Mouse (Mus musculus) thymus, postnatal 10 days (tissue): Measurements from ENCODE around the gene Pigt.

ENCODE experiments used
- DNase-seq, 2 experiments: peaks; one replicate each; pipeline ENCODE4 v3.0.0; 2021; ENCODE audit warnings: low spot score in 2 of 2

The Pigt gene

GRCm38 (mm10) chr2:164496847-164497690 is at the start of gene Pigt:
Pigt (plus strand) TSS chr2:164497520.
- peak; percentile 78 to 82 for DNase-seq

GRCm38 (mm10) chr2:164448140-164448539 is 49.2 kb upstream of the Pigt start:
- DNase-seq, result no peak

- no peak for DNase-seq
Observed at GRCm38 (mm10) chr2:164448921-164449320, 48.4 kb upstream of the Pigt start.

GRCm38 (mm10) chr2:164449341-164450042 is 47.8 kb upstream of the Pigt start:
- DNase-seq, result no peak

GRCm38 (mm10) chr2:164452000-164452676 is 45.2 kb upstream of the Pigt start:
- DNase-seq, result no peak

DNA sequence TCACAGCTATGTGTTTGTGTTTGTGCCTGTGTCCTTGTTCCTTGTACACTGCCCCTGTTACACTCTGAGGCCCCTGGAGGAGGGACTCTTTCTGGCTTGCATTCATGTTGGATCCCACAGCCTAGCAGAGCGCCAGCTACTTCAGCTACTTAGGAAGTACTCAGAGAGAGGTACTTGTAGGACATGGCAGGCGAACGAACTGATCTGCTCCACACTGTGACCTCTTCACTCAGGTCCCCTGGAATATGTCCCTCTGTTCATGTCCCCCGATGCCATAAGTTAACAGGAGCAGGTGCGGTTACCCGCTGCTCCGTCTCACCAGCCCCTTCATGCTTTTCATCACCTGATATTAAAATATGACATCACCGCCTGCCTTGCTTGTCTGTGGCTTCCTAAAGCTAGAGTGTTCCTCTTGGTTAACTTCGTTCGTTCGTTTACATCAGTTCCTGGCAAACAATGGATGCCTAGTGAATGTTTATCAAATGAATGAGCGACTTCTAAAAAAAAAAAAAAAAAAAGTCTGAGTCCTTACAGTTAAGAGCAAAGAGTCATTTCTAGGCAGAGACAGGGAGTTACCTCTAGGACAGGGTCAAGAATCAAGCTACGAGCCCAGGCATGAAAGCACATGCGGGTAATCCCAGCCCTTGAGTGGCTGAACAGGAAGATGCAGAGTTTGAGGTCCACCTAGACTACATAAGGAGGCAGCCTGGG is 44.1 kb upstream of the Pigt start:
- DNase-seq, result no peak

- no peak for DNase-seq
Observed at GRCm38 (mm10) chr2:164453887-164454500, 43.3 kb upstream of the Pigt start.

GRCm38 (mm10) chr2:164454846-164455245 is 42.5 kb upstream of the Pigt start:
- no peak for DNase-seq

GRCm38 (mm10) chr2:164455421-164456190 is 41.7 kb upstream of the Pigt start:
- no peak for DNase-seq

DNA sequence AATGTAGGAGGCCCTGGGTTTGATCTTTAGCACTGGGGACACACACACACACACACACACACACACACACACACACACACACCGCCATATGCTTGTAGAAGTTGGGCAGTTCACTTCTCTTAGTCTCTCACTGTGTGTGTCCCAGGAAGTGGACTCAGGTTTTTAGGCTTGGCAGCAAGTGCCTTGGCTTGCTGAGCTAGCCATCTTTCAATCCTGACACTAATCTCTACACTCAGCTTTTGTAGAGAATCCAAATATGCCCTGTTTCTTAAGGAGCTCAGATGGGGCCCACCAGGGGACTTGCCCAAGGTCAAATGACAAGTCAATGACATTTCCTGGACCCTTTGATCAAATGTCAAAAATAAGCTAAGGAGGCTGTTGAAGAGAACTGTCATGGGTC is 40.9 kb upstream of the Pigt start:
- DNase-seq, result no peak

GRCm38 (mm10) chr2:164456864-164457300 is 40.4 kb upstream of the Pigt start, which contains the start of gene Sys1:
Sys1 (plus strand) TSS chr2:164456964.
- no peak for DNase-seq

DNA sequence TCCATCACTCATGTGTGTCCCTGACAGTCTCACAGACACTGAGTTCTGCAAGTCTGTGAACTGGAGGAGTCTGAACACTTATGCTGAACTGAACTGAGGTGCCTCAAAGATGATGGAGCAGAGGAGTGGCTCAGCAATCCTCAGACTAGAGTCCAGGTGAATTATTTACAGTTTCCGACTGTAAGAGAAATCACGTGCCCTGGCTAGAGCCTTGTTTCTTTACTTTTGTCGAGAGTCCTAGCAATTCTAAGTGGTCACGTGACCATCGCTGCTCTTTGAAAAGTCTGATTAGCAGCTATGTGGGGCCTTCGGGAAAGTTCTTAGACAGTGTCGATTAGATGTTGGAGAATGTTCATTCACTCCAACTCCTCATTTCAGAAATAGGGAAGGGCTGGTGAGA is 39.4 kb upstream of the Pigt start:
- no peak for DNase-seq

GRCm38 (mm10) chr2:164458535-164458934 is 38.8 kb upstream of the Pigt start:
- DNase-seq, result no peak

DNA sequence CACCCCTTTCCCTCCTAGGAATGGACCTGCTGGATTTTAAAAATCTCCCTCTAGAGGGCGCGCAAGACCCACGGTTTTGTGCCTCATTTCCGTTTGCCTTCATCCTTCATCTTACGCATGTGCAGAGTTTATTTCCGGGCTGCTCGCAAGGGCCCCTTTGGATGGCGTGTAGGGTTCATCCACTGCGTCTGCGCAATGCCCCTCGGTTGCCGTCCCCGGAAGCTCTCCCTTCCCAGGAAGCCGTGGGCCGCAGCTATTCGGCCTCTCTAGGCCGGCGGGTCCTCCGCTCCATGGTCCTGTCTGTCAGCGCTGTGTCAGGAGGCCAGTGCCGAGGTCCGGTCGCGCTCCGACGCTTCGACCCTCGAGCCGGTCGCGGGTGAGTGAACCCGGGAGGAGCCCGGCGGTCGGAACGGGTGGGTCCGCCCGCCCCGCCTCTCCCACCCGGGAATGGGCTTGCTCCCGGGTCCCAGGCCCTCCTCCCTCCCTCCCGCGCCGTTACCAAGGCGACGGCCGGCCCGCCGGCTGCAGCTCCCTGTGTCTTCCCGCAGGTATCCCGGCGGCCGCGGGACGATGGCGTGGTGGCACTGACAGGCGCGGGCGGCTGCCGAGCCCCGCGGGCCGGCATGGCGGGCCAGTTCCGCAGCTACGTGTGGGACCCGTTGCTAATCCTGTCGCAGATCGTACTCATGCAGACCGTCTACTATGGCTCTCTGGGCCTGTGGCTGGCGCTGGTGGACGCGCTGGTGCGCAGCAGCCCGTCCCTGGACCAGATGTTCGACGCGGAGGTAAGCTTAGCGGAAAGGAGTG is 36.4 kb upstream of the Pigt start, which contains the start of gene Gm20458:
Gm20458 (plus strand) TSS at position 223 of the 807 bp plus-strand sequence.
- peak; percentile 94 to 95 for DNase-seq

- no peak for DNase-seq
Observed at GRCm38 (mm10) chr2:164465161-164465560, 32.2 kb upstream of the Pigt start.

- no peak for DNase-seq
Observed at GRCm38 (mm10) chr2:164466787-164467186, 30.5 kb upstream of the Pigt start.

DNA sequence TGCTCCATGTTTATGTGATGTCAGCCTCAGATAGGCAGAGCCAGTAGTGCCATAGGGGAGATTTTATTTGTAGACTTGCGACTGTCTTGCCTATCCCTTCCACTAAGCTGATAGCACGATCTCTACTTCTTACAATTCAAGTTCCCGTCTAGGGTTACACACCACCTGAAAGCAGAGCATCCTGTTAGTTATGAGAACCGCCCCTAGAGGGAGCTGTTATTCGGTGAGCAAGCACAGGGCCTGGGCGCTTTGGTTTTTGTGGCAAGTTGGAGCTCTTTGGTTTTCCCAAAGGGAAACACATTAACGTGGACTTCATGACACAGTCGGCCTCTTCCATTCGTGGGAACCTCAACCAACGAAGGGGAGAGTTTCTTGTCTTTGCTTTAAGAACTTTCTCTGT is 27.1 kb upstream of the Pigt start:
- peak; percentile 21 to 66 for DNase-seq

GRCm38 (mm10) chr2:164473624-164474023 is 23.7 kb upstream of the Pigt start, which contains the start of gene Trp53tg5:
Trp53tg5 (minus strand) TSS chr2:164473724.
- DNase-seq, result no peak

DNA sequence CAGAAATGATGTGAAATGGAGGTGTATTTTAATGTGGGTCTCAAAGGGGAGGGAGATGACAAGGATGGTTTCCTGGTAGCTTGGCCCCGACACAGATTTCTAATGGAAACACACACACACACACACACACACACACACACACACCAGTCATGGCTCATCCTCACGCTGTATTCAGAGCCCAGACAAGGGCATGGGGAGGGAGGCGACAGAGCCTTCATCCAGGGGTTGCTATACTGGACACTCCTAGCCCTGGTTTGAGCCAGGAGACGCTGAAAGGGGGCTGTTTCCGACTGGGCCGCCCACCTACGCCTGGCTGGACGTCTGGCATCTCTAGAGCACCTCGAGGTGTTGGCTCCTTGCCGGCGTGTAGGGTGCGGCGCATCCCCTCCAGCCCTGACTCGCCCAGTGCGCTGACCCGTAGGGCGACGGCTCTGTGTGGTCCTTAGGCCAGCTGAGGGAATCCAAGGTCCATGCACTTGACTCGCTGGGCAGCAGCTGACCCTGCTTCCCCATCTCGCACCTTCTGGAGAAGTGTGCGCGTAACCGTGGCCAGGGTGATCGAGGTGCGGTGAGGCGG is 11.6 kb upstream of the Pigt start, which contains the start of gene Dbndd2:
Dbndd2 (plus strand) TSS at position 426 of the 577 bp plus-strand sequence.
- DNase-seq, result no peak
